Mouse (Mus musculus): ENCODE measurements around the gene Marveld2. TPM values are rescaled to one million over a fixed set of nuclear protein-coding genes. Genes with fewer than 3 reads are reported as not detected.

Gene Marveld2
- not detected in 2 replicates for total RNA-seq (2015; ENCODE audit: low replicate concordance)
- total RNA-seq (2017; ENCODE audit: low replicate concordance), result 0.39 and 1.1 TPM in 2 replicates

- ATAC-seq (replicated peaks; ENCODE audit: low FRiP score, poor library complexity, severe bottlenecking), result peak; percentile 87
Measured at GRCm38 (mm10) chr13:100616181-100617087, at the start of gene Marveld2. Marveld2 (minus strand) TSS chr13:100616971.

GRCm38 (mm10) chr13:100659864-100660456 is 43.2 kb upstream of the Marveld2 start:
- ATAC-seq (replicated peaks; ENCODE audit: low FRiP score, poor library complexity, severe bottlenecking), result peak; percentile 76

- no peak for ATAC-seq (replicated peaks; ENCODE audit: low FRiP score, poor library complexity, severe bottlenecking)
Measured at GRCm38 (mm10) chr13:100658091-100658490, 41.3 kb upstream of the Marveld2 start.

GRCm38 (mm10) chr13:100651439-100652186 is 34.8 kb upstream of the Marveld2 start, which contains the start of gene Taf9:
Taf9 (plus strand) TSS chr13:100651579.
- ATAC-seq (replicated peaks; ENCODE audit: low FRiP score, poor library complexity, severe bottlenecking), result peak; percentile 47

- peak; percentile 97 for ATAC-seq (replicated peaks; ENCODE audit: low FRiP score, poor library complexity, severe bottlenecking)
Measured at GRCm38 (mm10) chr13:100650550-100651438, 34.0 kb upstream of the Marveld2 start, which contains the start of the genes Ak6 and Rad17. Ak6 (plus strand) TSS chr13:100650979. Rad17 (minus strand) TSS chr13:100651051.

GRCm38 (mm10) chr13:100648223-100648622 is 31.5 kb upstream of the Marveld2 start:
- ATAC-seq (replicated peaks; ENCODE audit: low FRiP score, poor library complexity, severe bottlenecking), result no peak

GRCm38 (mm10) chr13:100642471-100643209 is 25.9 kb upstream of the Marveld2 start:
- no peak for ATAC-seq (replicated peaks; ENCODE audit: low FRiP score, poor library complexity, severe bottlenecking)

GRCm38 (mm10) chr13:100634106-100634691 is 17.4 kb upstream of the Marveld2 start:
- no peak for ATAC-seq (replicated peaks; ENCODE audit: low FRiP score, poor library complexity, severe bottlenecking)

- no peak for ATAC-seq (replicated peaks; ENCODE audit: low FRiP score, poor library complexity, severe bottlenecking)
Measured at GRCm38 (mm10) chr13:100622241-100622640, 5.5 kb upstream of the Marveld2 start.

- no peak for ATAC-seq (replicated peaks; ENCODE audit: low FRiP score, poor library complexity, severe bottlenecking)
Measured at GRCm38 (mm10) chr13:100617583-100617982, 812 bp upstream of the Marveld2 start.

GRCm38 (mm10) chr13:100612903-100613302 is 3.9 kb downstream of the Marveld2 start:
- no peak for ATAC-seq (replicated peaks; ENCODE audit: low FRiP score, poor library complexity, severe bottlenecking)

GRCm38 (mm10) chr13:100612251-100612650 is 4.5 kb downstream of the Marveld2 start:
- no peak for ATAC-seq (replicated peaks; ENCODE audit: low FRiP score, poor library complexity, severe bottlenecking)

GRCm38 (mm10) chr13:100611266-100611665 is 5.5 kb downstream of the Marveld2 start:
- no peak for ATAC-seq (replicated peaks; ENCODE audit: low FRiP score, poor library complexity, severe bottlenecking)

- no peak for ATAC-seq (replicated peaks; ENCODE audit: low FRiP score, poor library complexity, severe bottlenecking)
Measured at GRCm38 (mm10) chr13:100607756-100608155, 9.0 kb downstream of the Marveld2 start.

- no peak for ATAC-seq (replicated peaks; ENCODE audit: low FRiP score, poor library complexity, severe bottlenecking)
Measured at GRCm38 (mm10) chr13:100605845-100606244, 10.9 kb downstream of the Marveld2 start.

GRCm38 (mm10) chr13:100603738-100604095 is 13.1 kb downstream of the Marveld2 start:
- ATAC-seq (replicated peaks; ENCODE audit: low FRiP score, poor library complexity, severe bottlenecking), result no peak

GRCm38 (mm10) chr13:100603031-100603737 is 13.6 kb downstream of the Marveld2 start:
- ATAC-seq (replicated peaks; ENCODE audit: low FRiP score, poor library complexity, severe bottlenecking), result no peak
